Mouse (Mus musculus) stomach, postnatal 0 days (tissue): ENCODE measurements around the gene Pus10. TPM values are rescaled to one million over a fixed set of nuclear protein-coding genes. Genes with fewer than 3 reads are reported as not detected.

ENCODE experiments used
- ATAC-seq: fragments of 200-750 bp; cut with Nextera tagmentation; 2 replicates; pipeline ENCODE4 v1.8.0; 2017; ENCODE audit not compliant: low FRiP score, low TSS enrichment
- DNase-seq: peaks from one replicate; pipeline ENCODE4 v3.0.0-alpha.2; 2016; ENCODE audit warnings: low spot score
- H3K27ac ChIP-seq: fragments of 300-500 bp; sonication (generic); replicated peaks from 2 replicates; pipeline ENCODE4 v1.5.1; 2014; ENCODE audit warnings: mild to moderate bottlenecking, control low read depth
- H3K27me3 ChIP-seq: fragments of 300-500 bp; sonication (generic); 2 replicates; pipeline ENCODE4 v1.6.1; 2014; ENCODE audit warnings: low read length; ENCODE audit not compliant: control insufficient read depth, insufficient read depth
- H3K36me3 ChIP-seq: fragments of 300-500 bp; sonication (generic); 2 replicates; pipeline ENCODE4 v1.6.1; 2014; ENCODE audit warnings: low read length, mixed read lengths; ENCODE audit not compliant: control insufficient read depth, insufficient read depth
- H3K4me1 ChIP-seq: fragments of 300-500 bp; sonication (generic); replicated peaks from 2 replicates; pipeline ENCODE4 v1.6.1; 2014; ENCODE audit warnings: antibody characterized with exemption; ENCODE audit not compliant: control insufficient read depth, insufficient read depth
- H3K4me2 ChIP-seq: fragments of 300-500 bp; sonication (generic); replicated peaks from 2 replicates; pipeline ENCODE4 v1.6.1; 2014; ENCODE audit warnings: low read depth, mild to moderate bottlenecking, control low read depth, moderate library complexity
- H3K4me3 ChIP-seq: fragments of 300-500 bp; sonication (generic); 2 replicates; pipeline ENCODE4 v1.5.1; 2014; ENCODE audit warnings: low read depth, low read length, control low read depth
- H3K9ac ChIP-seq: fragments of 300-500 bp; sonication (generic); 2 replicates; pipeline ENCODE4 v1.6.1; 2014; ENCODE audit warnings: mild to moderate bottlenecking, low read length, control low read depth, mixed read lengths
- H3K9me3 ChIP-seq: fragments of 300-500 bp; sonication (generic); 2 replicates; pipeline ENCODE4 v1.6.1; 2016; ENCODE audit warnings: low read length; ENCODE audit not compliant: control insufficient read depth
- CTCF ChIP-seq: IDR thresholded peaks from 2 replicates; pipeline ENCODE4 v1.5.1; 2016; ENCODE audit warnings: antibody characterized with exemption, low read depth, mild to moderate bottlenecking, moderate library complexity
- EP300 ChIP-seq: optimal IDR thresholded peaks from 2 replicates; pipeline ENCODE3; 2016; ENCODE audit warnings: antibody characterized with exemption
- WGBS: fragments of 180-500 bp; shearing (Covaris S2); extraction: QIAGEN DNeasy Blood & Tissue Kit; methylation state at CpG from one replicate; pipeline ENCODE4 v1.1.7; 2014; 5-methylcytosine and 5-hydroxymethylcytosine counted together
- polyA plus RNA-seq: library from polyadenylated mRNA; unstranded; fragments of >200 nt; fragmentation: Nextera tagmentation; extraction: Ambion mirVana; gene quantifications from 2 replicates; pipeline ENCODE4 v1.2.1, GENCODE M21; 2015

The Pus10 gene
- polyA plus RNA-seq, 1 experiment from 2014 or later, result 11.1 TPM

GRCm38 (mm10) chr11:23722326-23722725 lies 56.9 kb downstream of the Pus10 start:
- DNase-seq (no peak), ATAC-seq (no peak)
- H3K4me2 ChIP-seq, result no peak overlapping the region
- no peaks in the 10 kb centered on the region for H3K9me3 ChIP-seq
- H3K9ac ChIP-seq, result no peak overlapping the region
- H3K36me3 ChIP-seq, result peaks cover 16% of the 10 kb centered on the region
- no peak overlapping the region for H3K4me3 ChIP-seq
- H3K4me1 ChIP-seq, result no peaks in the 10 kb centered on the region
- no peak overlapping the region for H3K27ac ChIP-seq
- H3K27me3 ChIP-seq, result no peaks in the 10 kb centered on the region
- 40% methylated on average over 2 of the region's 2 CpGs for WGBS
- TF ChIP-seq CTCF (no peak), EP300 (no peak)

- Histone ChIP-seq H3K27me3 (no peaks in the 10 kb centered on the region), H3K9ac (no peak overlapping the region), H3K4me3 (no peak overlapping the region), H3K27ac (no peak overlapping the region), H3K4me1 (no peaks in the 10 kb centered on the region), H3K36me3 (peaks cover 12% of the 10 kb centered on the region), H3K9me3 (no peaks in the 10 kb centered on the region), H3K4me2 (no peak overlapping the region)
- ATAC-seq (no peak), DNase-seq (no peak)
- TF ChIP-seq CTCF, result no peak
- no peak for TF ChIP-seq EP300
- WGBS, result 70% methylated on average over 2 of the region's 2 CpGs
These were observed 60.4 kb downstream of the Pus10 start for GRCm38 (mm10) chr11:23725850-23726249.

GRCm38 (mm10) chr11:23726441-23726840 lies 61.0 kb downstream of the Pus10 start:
- Histone ChIP-seq H3K27ac (no peak overlapping the region), H3K4me1 (no peaks in the 10 kb centered on the region), H3K9me3 (no peaks in the 10 kb centered on the region), H3K4me2 (no peak overlapping the region), H3K27me3 (no peaks in the 10 kb centered on the region), H3K4me3 (no peak overlapping the region), H3K9ac (no peak overlapping the region), H3K36me3 (peaks cover 9% of the 10 kb centered on the region)
- DNase-seq, result no peak
- TF ChIP-seq CTCF (no peak), EP300 (no peak)
- ATAC-seq, result no peak
- 80% methylated on average over 2 of the region's 2 CpGs for WGBS

GRCm38 (mm10) chr11:23728186-23728585 lies 62.7 kb downstream of the Pus10 start:
- Histone ChIP-seq H3K27me3 (no peaks in the 10 kb centered on the region), H3K36me3 (peaks cover 8% of the 10 kb centered on the region; the same call in 1 of the 2 replicates), H3K4me2 (no peak overlapping the region), H3K9me3 (no peaks in the 10 kb centered on the region), H3K9ac (no peak overlapping the region), H3K4me3 (no peak overlapping the region), H3K27ac (no peak overlapping the region), H3K4me1 (no peaks in the 10 kb centered on the region)
- no peak for DNase-seq
- TF ChIP-seq CTCF (no peak), EP300 (no peak)
- ATAC-seq, result no peak
- 92% methylated on average over 2 of the region's 2 CpGs for WGBS

- H3K4me2 ChIP-seq, result no peak overlapping the region
- no peaks in the 10 kb centered on the region for H3K9me3 ChIP-seq
- H3K4me3 ChIP-seq, result no peak overlapping the region
- no peaks in the 10 kb centered on the region for H3K4me1 ChIP-seq
- peak; percentile 37 for DNase-seq
- H3K27me3 ChIP-seq, result no peaks in the 10 kb centered on the region
- TF ChIP-seq CTCF (no peak), EP300 (no peak)
- ATAC-seq, result peak; percentile 88
- H3K9ac ChIP-seq, result no peak overlapping the region
- 73% methylated on average over 4 of the region's 4 CpGs for WGBS
- H3K36me3 ChIP-seq, result peaks cover 6% of the 10 kb centered on the region; the same call in 1 of the 2 replicates
- 0 out of 2 replicates have a peak overlapping the region, but pooled peaks have one; percentile 13 for H3K27ac ChIP-seq
These were observed 64.6 kb downstream of the Pus10 start for GRCm38 (mm10) chr11:23730120-23730519.

GRCm38 (mm10) chr11:23732840-23733239 lies 67.4 kb downstream of the Pus10 start:
- no peak overlapping the region for H3K4me2 ChIP-seq
- no peak overlapping the region for H3K4me3 ChIP-seq
- DNase-seq (no peak), ATAC-seq (no peak)
- H3K9me3 ChIP-seq, result no peaks in the 10 kb centered on the region
- peaks cover 2% of the 10 kb centered on the region; the same call in 1 of the 2 replicates for H3K36me3 ChIP-seq
- no peak overlapping the region for H3K27ac ChIP-seq
- TF ChIP-seq CTCF, result no peak
- no peak for TF ChIP-seq EP300
- no peaks in the 10 kb centered on the region for H3K4me1 ChIP-seq
- 62% methylated on average over 1 of the region's 1 CpGs for WGBS
- no peaks in the 10 kb centered on the region for H3K27me3 ChIP-seq
- H3K9ac ChIP-seq, result no peak overlapping the region
